Mouse (Mus musculus) bone marrow macrophage, adult 2 months (primary cell): ENCODE data around the gene Edf1. TPM values are rescaled to one million over a fixed set of nuclear protein-coding genes. Genes with fewer than 3 reads are reported as not detected.
A peak's percentile ranks its signal among the peaks of the same experiment; 100 is the strongest.

Experiments
- H3K27ac ChIP-seq: 2 replicates; pipeline ENCODE4 v1.5.1; 2012; ENCODE audit warnings: low read depth, low read length; ENCODE audit not compliant: insufficient read depth
- H3K4me1 ChIP-seq: 2 replicates; pipeline ENCODE4 v1.6.1; 2012; ENCODE audit warnings: low read length; ENCODE audit not compliant: control insufficient read depth, insufficient read depth
- H3K4me3 ChIP-seq: 2 replicates; pipeline ENCODE4 v1.5.1; 2012; ENCODE audit warnings: mild to moderate bottlenecking, low read length, moderate library complexity; ENCODE audit not compliant: insufficient read depth
- CTCF ChIP-seq: IDR thresholded peaks from 2 replicates; pipeline ENCODE4 v1.5.1; 2012; ENCODE audit warnings: low read depth, mild to moderate bottlenecking, low read length, moderate library complexity
- POLR2A ChIP-seq: IDR thresholded peaks from 2 replicates; pipeline ENCODE4 v1.6.1; 2012; ENCODE audit warnings: mild to moderate bottlenecking, low read depth, low read length, borderline replicate concordance
- polyA plus RNA-seq: library from polyadenylated mRNA; stranded (reverse); fragments of >200 nt; gene quantifications from 2 replicates; pipeline ENCODE4 v1.2.4, GENCODE M21; 2012; ENCODE audit not compliant: missing spikeins, insufficient read depth, insufficient read length

Gene Edf1
- polyA plus RNA-seq, 1 experiment: 160 TPM

DNA sequence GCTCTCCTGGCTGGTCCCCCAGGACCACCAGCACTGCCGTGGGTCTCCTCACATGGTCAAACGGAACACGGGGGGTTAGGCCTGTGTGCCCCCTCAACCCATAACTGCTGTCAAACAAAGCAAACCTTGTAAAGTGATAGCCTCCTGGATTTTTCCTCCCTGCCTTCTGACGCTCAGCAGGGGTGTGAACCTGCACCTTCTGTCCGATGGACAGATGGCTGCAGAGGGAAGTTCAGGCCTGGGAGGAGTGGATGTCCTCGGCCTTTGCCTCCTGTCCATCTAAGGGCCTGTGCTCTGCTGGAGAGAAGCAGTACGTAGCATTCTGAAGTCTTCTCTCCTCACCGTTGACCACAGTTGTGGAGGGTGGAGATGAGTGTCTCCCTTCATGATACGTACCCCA lies 4.3 kb downstream of the Edf1 start:
- H3K27ac ChIP-seq: no peak overlapping the region
- peaks cover 4% of the 10 kb centered on the region for H3K4me1 ChIP-seq
- H3K4me3 ChIP-seq: no peak overlapping the region
- TF ChIP-seq POLR2A: no peak
- TF ChIP-seq CTCF: no peak

- Histone ChIP-seq H3K4me1 (no peaks in the 10 kb centered on the region), H3K4me3 (no peak overlapping the region), H3K27ac (no peak overlapping the region)
- TF ChIP-seq POLR2A: no peak
- TF ChIP-seq CTCF: no peak
These were observed 8.1 kb downstream of the Edf1 start for GRCm38 (mm10) chr2:25565741-25566140.

DNA sequence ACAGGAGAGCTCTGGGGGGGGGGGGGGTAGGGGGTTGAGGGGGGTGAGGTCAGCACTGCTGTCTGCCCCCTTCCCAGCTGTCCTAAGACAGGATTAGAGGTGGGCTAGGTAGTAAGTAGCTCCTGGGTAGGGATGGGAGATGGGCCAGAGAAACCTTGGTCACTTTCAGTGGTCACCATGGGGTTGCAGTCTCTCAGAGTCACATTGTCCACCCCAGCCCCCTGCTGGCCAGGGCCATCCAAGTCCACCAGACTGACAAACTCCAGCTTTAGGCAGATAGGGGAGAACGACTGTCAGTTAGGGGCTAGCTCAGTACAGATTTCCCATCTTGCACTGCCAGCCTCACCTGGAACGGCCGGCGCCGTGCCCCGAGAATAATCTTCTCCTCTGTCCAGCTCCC lies 8.9 kb downstream of the Edf1 start:
- Histone ChIP-seq H3K4me1 (no peaks in the 10 kb centered on the region), H3K27ac (no peak overlapping the region), H3K4me3 (no peak overlapping the region)
- TF ChIP-seq CTCF (no peak), POLR2A (no peak)

GRCm38 (mm10) chr2:25568473-25569019 lies 10.9 kb downstream of the Edf1 start:
- TF ChIP-seq POLR2A (no peak), CTCF (no peak)
- no peak overlapping the region for H3K27ac ChIP-seq
- peaks cover 3% of the 10 kb centered on the region; the same call in 1 of the 2 replicates for H3K4me1 ChIP-seq
- H3K4me3 ChIP-seq: no peak overlapping the region

GRCm38 (mm10) chr2:25569323-25569722 lies 11.7 kb downstream of the Edf1 start:
- Histone ChIP-seq H3K4me1 (peaks cover 6% of the 10 kb centered on the region; the same call in 1 of the 2 replicates), H3K4me3 (no peak overlapping the region), H3K27ac (no peak overlapping the region)
- TF ChIP-seq POLR2A (no peak), CTCF (no peak)

DNA sequence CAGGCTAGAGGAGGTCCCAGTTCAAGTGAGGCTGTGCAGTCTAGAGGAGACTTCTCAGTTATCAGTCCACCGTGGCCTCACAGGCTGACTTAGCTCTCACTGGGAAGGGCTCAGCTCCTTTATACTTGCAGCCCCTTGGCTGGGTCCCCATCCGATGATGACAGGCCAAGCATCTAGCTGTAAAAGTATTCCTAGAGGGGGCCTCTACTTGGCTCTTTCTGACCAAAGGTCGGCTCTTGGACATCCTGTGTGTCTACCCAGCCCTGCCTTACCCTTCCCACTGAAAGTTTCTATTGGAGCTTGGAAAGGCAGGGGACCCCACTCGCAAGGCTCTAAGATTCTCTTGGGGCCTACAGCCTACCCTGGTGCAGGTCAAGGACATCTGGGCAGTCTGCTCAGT lies 13.6 kb downstream of the Edf1 start:
- no peak overlapping the region for H3K27ac ChIP-seq
- peaks cover 13% of the 10 kb centered on the region for H3K4me1 ChIP-seq
- H3K4me3 ChIP-seq: no peak overlapping the region
- TF ChIP-seq CTCF (no peak), POLR2A (no peak)

- peaks cover 13% of the 10 kb centered on the region for H3K4me1 ChIP-seq
- H3K4me3 ChIP-seq: no peak overlapping the region
- TF ChIP-seq POLR2A: no peak
- no peak for TF ChIP-seq CTCF
- H3K27ac ChIP-seq: no peak overlapping the region
These were observed 15.4 kb downstream of the Edf1 start for GRCm38 (mm10) chr2:25573068-25573467.

- no peak for TF ChIP-seq POLR2A
- TF ChIP-seq CTCF: no peak
- no peak overlapping the region for H3K27ac ChIP-seq
- peak overlapping the region; percentile 62 for H3K4me3 ChIP-seq
- peaks cover 13% of the 10 kb centered on the region for H3K4me1 ChIP-seq
These were observed 16.5 kb downstream of the Edf1 start for GRCm38 (mm10) chr2:25574136-25574535.

GRCm38 (mm10) chr2:25574579-25575431 lies 17.2 kb downstream of the Edf1 start, which contains the start of the genes Mamdc4 and Phpt1:
TSS of gene Mamdc4 (minus strand) at chr2:25574845.
TSS of gene Phpt1 (minus strand) at chr2:25575224.
- H3K4me1 ChIP-seq: peaks cover 13% of the 10 kb centered on the region
- peak within 1 kb of the TSS; percentile 60 for H3K27ac ChIP-seq
- TF ChIP-seq CTCF (no peak), POLR2A (no peak)
- peak within 1 kb of the TSS; percentile 62 for H3K4me3 ChIP-seq

DNA sequence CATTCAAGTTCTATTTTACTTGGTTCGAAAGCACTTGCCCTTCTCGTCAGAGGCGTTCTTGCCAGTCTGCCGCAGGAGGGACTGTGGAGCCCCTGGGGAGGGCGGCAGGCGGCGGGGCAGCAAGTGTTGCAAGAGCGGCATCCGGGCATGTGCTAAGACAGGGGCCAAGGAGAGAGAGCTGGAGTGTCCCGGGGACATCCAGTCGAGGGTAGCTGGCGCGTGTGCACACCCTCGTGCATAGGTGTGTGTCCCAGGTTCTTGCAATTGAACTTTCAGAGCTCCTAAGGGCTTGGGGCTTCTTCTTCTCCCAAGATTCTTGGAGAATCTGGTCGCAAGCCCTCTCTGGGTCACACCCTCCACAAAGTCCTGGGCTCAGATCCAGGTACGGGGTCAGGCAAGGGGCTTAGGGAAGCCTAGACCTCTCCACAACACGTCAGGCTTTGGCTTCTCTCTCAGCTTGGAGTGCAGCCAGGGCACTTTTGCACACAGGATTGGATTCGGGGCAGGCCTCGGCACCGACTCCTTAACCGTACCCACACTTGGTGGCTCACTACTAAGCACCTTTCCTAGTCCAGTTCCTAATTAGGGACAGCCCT lies 17.9 kb downstream of the Edf1 start:
- peaks cover 15% of the 10 kb centered on the region for H3K4me1 ChIP-seq
- peak overlapping the region; percentile 62 for H3K4me3 ChIP-seq
- 0 out of 2 replicates have a peak overlapping the region, but pooled peaks have one; percentile 9 for H3K27ac ChIP-seq

More for the DNA sequence above, 17.9 kb downstream of the Edf1 start:
- TF ChIP-seq CTCF: no peak
- TF ChIP-seq POLR2A: no peak
